In genomic region chr19:19040800-19041199, GRCm38 (mm10) we compare ENCODE assay signal across 23 mouse cellular contexts.
DNase-seq lines count a peak whose midpoint lies in the region; ATAC-seq lines count a peak whose summit lies in the region.
"Had no signal": no experiment of that assay in that cellular context is flagged by ENCODE, and none has a peak within 500 bp of the region (broad histone marks: within the 10 kb centered on the region; RNA-seq: fewer than 3 reads in every experiment).

No protein-coding gene starts in this region.

- H3K4me1 ChIP-seq in forebrain, embryonic 15.5 days, result peaks cover 8% of the 10 kb centered on the region
- H3K4me1 ChIP-seq in forebrain, embryonic 14.5 days (ENCODE audit: control insufficient read depth, insufficient read depth, low read length), result peaks cover 11% of the 10 kb centered on the region
- H3K4me1 ChIP-seq: embryonic facial prominence, embryonic 12.5 days had no signal

- no peak overlapping the region for H3K9ac ChIP-seq in forebrain, embryonic 15.5 days (replicated peaks)
- H3K9ac ChIP-seq in forebrain, embryonic 14.5 days (ENCODE audit: low read length), result no peak overlapping the region
- H3K9ac ChIP-seq: embryonic facial prominence, embryonic 12.5 days; forebrain, embryonic 12.5 days had no signal

- no peak overlapping the region for H3K4me3 ChIP-seq in forebrain, embryonic 15.5 days
- no peak overlapping the region for H3K4me3 ChIP-seq in forebrain, embryonic 14.5 days (ENCODE audit: low read depth, low read length)
- H3K4me3 ChIP-seq: embryonic facial prominence, embryonic 10.5 days; embryonic facial prominence, embryonic 12.5 days; forebrain, embryonic 12.5 days had no signal

- H3K27me3 ChIP-seq in forebrain, embryonic 15.5 days, result no peaks in the 10 kb centered on the region
- no peaks in the 10 kb centered on the region for H3K27me3 ChIP-seq in forebrain, embryonic 14.5 days (replicated peaks; ENCODE audit: control insufficient read depth, insufficient read depth, low read length)
- H3K27me3 ChIP-seq: CH12.LX; embryonic facial prominence, embryonic 12.5 days; forebrain, embryonic 12.5 days had no signal

- no peaks in the 10 kb centered on the region for H3K9me3 ChIP-seq in forebrain, embryonic 15.5 days
- H3K9me3 ChIP-seq in forebrain, embryonic 14.5 days (replicated peaks; ENCODE audit: control insufficient read depth, low read length), result no peaks in the 10 kb centered on the region
- H3K9me3 ChIP-seq: embryonic facial prominence, embryonic 10.5 days; embryonic facial prominence, embryonic 12.5 days; forebrain, embryonic 12.5 days; G1E had no signal

- DNase-seq in forebrain, embryonic 14.5 days (ENCODE audit: low spot score), result no peak
- peak; percentile 3 for DNase-seq in layer of hippocampus, adult 9-11 months
- no peak for DNase-seq in layer of hippocampus, postnatal 36 days
- DNase-seq in Muller cell, postnatal 12 days (ENCODE audit: inconsistent ontology term), result peak; percentile 84
- DNase-seq in forelimb bud, embryonic 11.5 days (ENCODE audit: low read depth, low spot score), result peak; percentile 11
- no peak for DNase-seq in left cerebral cortex, adult 9 months (ENCODE audit: low spot score in 2 of 2)
- DNase-seq in right cerebral cortex, postnatal 25 days, result no peak
- DNase-seq: adrenal gland, adult 2 months; adrenal gland, postnatal 10 days; adrenal gland, postnatal 25 days; B cell, adult 2 months; cerebellum, adult 11-12 months; cerebellum, adult 2 months; cerebellum, adult 9-10 months; cerebellum, postnatal 10 days; cerebellum, postnatal 25 days had no signal

- H3K4me2 ChIP-seq in forebrain, embryonic 15.5 days (replicated peaks), result no peak overlapping the region
- H3K4me2 ChIP-seq in forebrain, embryonic 14.5 days (ENCODE audit: low read length), result no peak overlapping the region
- H3K4me2 ChIP-seq: embryonic facial prominence, embryonic 12.5 days; forebrain, embryonic 12.5 days had no signal

- H3K36me3 ChIP-seq in forebrain, embryonic 15.5 days, result no peaks in the 10 kb centered on the region
- H3K36me3 ChIP-seq in forebrain, embryonic 14.5 days (ENCODE audit: control insufficient read depth, insufficient read depth, low read length), result no peaks in the 10 kb centered on the region
- H3K36me3 ChIP-seq: embryonic facial prominence, embryonic 10.5 days; embryonic facial prominence, embryonic 12.5 days; forebrain, embryonic 12.5 days; G1E had no signal

- no peak overlapping the region for H3K27ac ChIP-seq in forebrain, embryonic 15.5 days (replicated peaks)
- no peak overlapping the region for H3K27ac ChIP-seq in forebrain, embryonic 14.5 days (ENCODE audit: low read depth, low read length)
- H3K27ac ChIP-seq: embryonic facial prominence, embryonic 10.5 days; embryonic facial prominence, embryonic 12.5 days; forebrain, embryonic 12.5 days had no signal

- ATAC-seq in forebrain, embryonic 15.5 days (replicated peaks), result 0 out of 2 replicates have a peak, but pooled peaks have one; percentile 45
- ATAC-seq in forebrain, embryonic 14.5 days, result no peak
- ATAC-seq: CD4-positive, CD25-positive, alpha-beta regulatory T cell, adult 4 months had no signal

- 35% methylated on average over 2 of the region's 2 CpGs for WGBS in forebrain, embryonic 15.5 days
- 51% methylated on average over 2 of the region's 2 CpGs for WGBS in forebrain, embryonic 14.5 days

Comparison
In these comparisons a context has a peak if more than half of its experiments do, and no peak if none do; other contexts are left out.
1. DNase-seq: peak in layer of hippocampus, adult 9-11 months (single experiment), Muller cell, postnatal 12 days (single experiment) and forelimb bud, embryonic 11.5 days (single experiment); none in forebrain, embryonic 14.5 days (single experiment), layer of hippocampus, postnatal 36 days (0 of 2), left cerebral cortex, adult 9 months (0 of 2) and right cerebral cortex, postnatal 25 days (single experiment).